Mouse (Mus musculus) kidney, postnatal 14 days (tissue): ENCODE measurements at regions not wholly inside any gene's neighbourhood (a gene's known extent, or its start where the extent isn't known, plus 50 kb on each side); places are given as distances from the start of the nearest gene placed in this dataset.
A peak's percentile ranks its signal among the peaks of the same experiment; 100 is the strongest.
"Not testable (repeated sequence)": the region's sequence is repeated elsewhere in the genome, so short reads cannot be mapped to it uniquely, and the experiment has no call there.

Experiments used
- DNase-seq: peaks from one replicate; pipeline ENCODE4 v3.0.0; 2022; ENCODE audit warnings: mixed read lengths

DNA sequence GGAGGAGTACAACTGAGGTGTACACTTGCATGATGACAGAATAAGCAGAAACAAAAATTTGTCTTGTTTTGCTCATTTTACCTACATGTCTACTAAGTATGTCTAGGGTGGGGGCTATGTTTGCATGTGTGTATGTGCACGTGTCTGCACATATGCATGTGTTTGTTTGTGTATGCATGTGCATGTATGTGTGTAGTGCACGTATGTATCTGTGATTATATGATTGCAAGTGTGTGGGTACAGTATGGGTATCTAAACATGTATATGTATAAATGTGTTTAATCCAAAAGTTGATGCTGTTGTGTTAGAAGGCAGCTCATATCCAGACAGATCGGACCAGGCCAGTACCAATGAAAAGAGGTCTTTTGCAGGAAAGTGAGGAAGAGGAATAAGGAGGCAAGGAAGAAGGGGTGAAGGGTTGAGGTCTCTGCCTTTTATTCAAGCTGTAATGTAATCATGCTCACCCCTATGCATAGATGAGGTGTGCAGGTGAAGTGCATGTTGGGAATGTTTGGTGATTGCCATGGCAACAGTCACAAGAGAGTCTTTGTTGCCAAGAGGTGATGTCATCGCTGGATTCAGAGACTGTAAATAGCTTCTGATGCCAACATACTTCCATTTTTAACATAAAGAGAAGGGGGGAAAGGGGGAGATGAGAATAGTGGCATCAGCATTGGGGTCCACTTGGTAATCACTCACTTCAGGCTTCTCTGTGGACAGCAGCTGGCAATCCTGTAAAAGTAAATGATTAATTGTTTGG, 1447.7 kb downstream of the Zfp704 start:
- peak; percentile 3 for DNase-seq

GRCm38 (mm10) chr3:8143016-8143415, 1466.9 kb downstream of the Zfp704 start:
- no peak for DNase-seq

- DNase-seq = no peak
These were observed 1467.7 kb downstream of the Zfp704 start for GRCm38 (mm10) chr3:8142190-8142589.

DNA sequence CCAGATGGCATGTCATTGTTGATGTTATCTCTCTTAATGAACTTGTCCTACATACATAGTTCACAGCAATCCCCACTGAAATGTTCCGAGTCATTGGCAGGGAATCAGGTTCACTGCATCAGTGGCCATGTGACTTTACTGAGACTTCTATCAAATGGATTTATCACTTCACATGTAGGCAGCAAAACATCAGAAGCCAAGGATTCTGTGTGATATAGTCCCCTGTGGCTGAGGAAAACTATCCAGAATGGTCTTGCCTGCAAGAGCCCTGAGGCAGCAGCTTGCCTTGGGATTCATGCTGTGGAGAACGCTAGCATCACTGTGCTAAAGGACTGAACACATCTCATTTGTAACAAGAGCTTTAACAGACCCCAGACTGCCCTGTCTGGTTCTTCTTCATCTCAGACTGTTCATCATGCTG, 1468.2 kb downstream of the Zfp704 start:
- DNase-seq = no peak

- not testable (repeated sequence) for DNase-seq
These were observed 1486.2 kb downstream of the Zfp704 start for GRCm38 (mm10) chr3:8123641-8124040.

DNA sequence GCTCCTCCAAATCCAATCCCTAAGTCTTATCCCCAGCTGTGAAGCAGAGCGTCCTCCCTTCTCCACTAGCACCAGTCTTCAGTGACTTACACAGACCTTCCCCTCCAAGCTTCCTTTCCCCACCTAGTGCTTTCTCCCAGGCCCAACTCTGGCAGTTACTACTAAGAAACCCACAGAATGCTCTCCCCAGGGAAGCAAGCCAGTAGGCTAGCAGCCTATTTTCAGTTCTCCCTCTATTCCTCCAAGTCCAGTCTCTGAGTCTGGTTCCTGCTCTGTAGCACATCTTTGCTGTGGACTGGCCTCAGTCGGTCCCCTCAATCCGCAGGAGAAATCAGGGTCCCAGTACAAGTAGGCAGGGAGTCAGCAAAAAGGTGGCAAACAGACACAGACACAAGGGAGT, 1486.7 kb downstream of the Zfp704 start:
- no peak for DNase-seq

- DNase-seq = no peak
These were observed 1478.0 kb upstream of the 1700008P02Rik start for GRCm38 (mm10) chr3:8098291-8098690.

DNA sequence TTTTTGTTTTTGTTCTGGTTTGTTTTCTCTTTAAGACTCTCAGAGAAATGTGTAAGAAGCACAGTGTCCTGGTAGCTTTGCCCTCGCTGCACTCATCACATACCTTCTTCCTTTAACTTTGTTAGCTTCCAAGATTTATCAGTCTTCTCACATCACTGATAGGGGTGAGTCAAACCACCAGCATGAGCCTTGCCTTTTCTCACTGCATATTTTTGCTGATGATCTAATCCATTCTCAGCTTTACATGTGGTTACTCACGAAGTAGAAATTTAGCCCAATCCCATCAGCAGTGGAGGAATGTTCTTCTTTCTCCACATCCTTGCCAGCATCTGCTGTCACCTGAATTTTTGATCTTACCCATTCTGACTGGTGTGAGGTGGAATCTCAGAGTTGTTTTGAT, 1464.5 kb upstream of the 1700008P02Rik start:
- DNase-seq = no peak

GRCm38 (mm10) chr3:8053711-8054110, 1433.5 kb upstream of the 1700008P02Rik start:
- no peak for DNase-seq

GRCm38 (mm10) chr3:8051167-8051566, 1430.9 kb upstream of the 1700008P02Rik start:
- no peak for DNase-seq

GRCm38 (mm10) chr3:8049706-8050105, 1429.5 kb upstream of the 1700008P02Rik start:
- DNase-seq = no peak

- no peak for DNase-seq
These were observed 1426.1 kb upstream of the 1700008P02Rik start for GRCm38 (mm10) chr3:8046348-8046747.

- DNase-seq = no peak
These were observed 1416.5 kb upstream of the 1700008P02Rik start for GRCm38 (mm10) chr3:8036697-8037096.

DNA sequence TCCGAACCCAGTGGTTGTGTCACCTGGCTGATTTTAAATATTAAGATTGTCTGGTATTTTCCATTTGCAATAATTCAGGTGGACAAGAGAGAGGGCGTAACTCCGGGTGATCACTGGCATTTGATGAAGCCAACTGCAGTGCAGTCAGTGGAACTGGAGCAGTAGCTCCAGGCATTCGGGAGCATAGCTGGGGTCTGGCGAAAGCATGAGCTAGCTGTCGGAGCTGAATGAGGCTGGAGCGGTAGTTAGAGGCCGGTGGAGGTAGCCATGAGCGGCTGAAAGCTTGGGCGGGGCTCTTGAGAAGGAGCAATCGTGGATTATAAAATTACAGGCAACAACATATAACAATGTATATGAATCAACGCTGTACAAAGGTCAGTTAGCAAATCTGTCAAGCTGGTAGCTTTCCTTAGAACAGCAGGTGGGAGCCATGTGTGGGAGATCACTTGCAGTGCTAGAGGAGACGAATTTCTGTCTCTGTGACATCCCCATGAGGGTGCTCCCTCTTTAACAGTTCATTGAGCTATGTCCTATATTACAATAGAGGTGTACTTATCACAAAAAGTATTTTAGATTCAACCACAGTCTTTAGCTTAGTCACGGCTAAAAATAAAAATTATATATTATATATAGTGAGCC, 1415.0 kb upstream of the 1700008P02Rik start:
- DNase-seq = peak; percentile 1

GRCm38 (mm10) chr3:8026325-8027017, 1406.2 kb upstream of the 1700008P02Rik start:
- no peak for DNase-seq

GRCm38 (mm10) chr3:8022654-8023053, 1402.4 kb upstream of the 1700008P02Rik start:
- no peak for DNase-seq

DNA sequence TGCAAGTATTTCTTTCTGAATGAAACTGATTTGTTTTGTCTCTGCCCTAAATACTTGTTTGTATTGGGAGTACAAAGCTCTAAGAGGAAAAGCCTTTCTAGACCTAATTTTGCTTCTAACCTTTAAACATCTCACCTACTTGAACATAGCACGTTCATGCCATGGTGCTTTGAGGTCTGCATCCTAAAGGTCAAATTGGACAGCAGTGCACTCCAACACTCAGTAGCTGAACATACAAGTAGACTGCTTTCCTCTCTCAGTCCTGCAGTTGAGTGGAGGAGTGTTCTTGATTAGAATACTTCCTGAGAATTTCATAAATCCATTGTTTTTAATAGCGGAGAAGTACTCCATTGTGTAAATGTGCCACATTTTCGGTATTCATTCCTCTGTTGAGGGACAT, 1397.2 kb upstream of the 1700008P02Rik start:
- no peak for DNase-seq

DNA sequence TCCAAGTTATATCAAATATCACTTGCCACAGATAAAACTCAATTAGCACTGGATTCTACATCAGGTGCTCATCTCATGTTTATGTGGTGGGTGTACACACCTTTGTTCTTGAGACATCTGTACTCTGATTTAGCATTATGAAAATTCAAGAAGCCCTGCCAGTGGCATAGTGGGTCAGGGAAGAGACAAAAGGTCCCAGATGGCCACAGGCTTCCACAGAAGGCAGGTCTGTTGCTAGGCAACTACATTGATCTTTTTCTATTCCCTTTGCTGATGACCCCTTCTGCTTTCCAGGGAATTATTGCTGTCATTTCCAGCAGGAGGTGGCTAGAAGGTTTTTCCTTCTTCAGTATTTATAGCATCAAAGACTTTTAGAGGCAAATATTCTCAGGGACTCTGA, 1396.7 kb upstream of the 1700008P02Rik start:
- DNase-seq = no peak

- DNase-seq = no peak
These were observed 1389.7 kb upstream of the 1700008P02Rik start for GRCm38 (mm10) chr3:8009966-8010365.

DNA sequence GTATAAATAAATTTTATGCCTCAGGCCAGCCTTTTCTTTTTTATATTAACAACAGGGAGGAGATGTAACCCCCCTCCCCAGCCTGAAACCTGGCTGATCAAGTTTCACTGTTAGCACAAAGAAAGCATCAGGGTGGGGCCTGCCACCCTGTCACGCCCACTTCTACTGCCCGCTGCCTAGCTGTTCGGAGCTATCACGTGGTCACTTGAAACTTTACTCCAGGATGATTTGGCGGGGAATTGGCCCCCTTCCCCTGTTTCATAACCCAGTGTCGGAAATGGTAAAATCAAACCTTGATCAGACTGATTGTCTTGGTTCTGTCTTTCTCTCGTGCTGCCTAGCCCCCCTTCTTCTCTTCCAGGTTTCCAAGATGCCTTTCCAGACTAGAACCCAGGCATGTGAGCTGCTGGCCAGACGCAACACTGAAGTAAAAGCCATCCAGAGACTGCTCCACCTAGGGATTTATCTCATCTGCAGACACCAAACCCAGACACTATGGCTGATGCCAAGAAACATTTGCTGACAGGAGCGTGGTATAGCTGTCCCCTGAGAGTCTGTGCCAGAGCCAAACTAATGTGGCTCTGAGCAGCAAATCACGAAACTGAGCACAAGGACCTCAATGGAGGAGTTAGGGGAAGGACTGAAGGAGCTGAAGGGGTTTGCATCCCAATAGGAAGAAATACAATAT, 1386.6 kb upstream of the 1700008P02Rik start:
- peak; percentile 73 for DNase-seq

- peak; percentile 29 for DNase-seq
These were observed 1386.0 kb upstream of the 1700008P02Rik start for GRCm38 (mm10) chr3:8006273-8006672.

DNA sequence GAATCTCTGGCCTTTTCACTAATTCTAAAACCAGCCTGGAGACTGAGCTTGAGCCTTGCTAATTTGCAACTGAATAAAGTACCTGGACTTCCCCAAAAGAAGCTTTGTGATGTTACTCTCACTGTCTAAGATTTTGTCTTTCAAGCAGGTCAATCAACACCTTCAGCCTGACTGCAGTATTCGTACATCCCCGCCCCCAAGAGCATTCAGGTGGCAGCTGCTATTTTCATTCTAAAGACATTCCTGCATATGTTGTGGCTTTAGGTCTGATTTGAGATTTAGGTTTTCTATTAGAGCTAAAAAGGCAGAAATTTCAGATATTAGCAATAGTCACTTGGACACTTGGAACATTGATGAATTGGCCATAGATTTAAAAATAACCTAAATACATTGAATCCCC, 1385.4 kb upstream of the 1700008P02Rik start:
- not testable (repeated sequence) for DNase-seq

- no peak for DNase-seq
These were observed 1384.0 kb upstream of the 1700008P02Rik start for GRCm38 (mm10) chr3:8004271-8004670.
